Mouse (Mus musculus) CH12.LX (cell line): ENCODE results near the gene Uba5. TPM values are rescaled to one million over a fixed set of nuclear protein-coding genes. Genes with fewer than 3 reads are reported as not detected.
A peak's percentile ranks its signal among the peaks of the same experiment; 100 is the strongest.

Experiments used
- DNase-seq: peaks from one replicate; pipeline ENCODE4 v3.0.0-alpha.2; 2013; ENCODE audit errors: extremely low read depth
- H3K27ac ChIP-seq: 2 replicates; pipeline ENCODE4 v1.5.1; 2012; ENCODE audit warnings: low read depth, mild to moderate bottlenecking, control low read depth, moderate library complexity; ENCODE audit not compliant: insufficient read depth
- H3K27me3 ChIP-seq: replicated peaks from 2 replicates; pipeline ENCODE3; 2012; ENCODE audit warnings: inconsistent platforms
- H3K36me3 ChIP-seq, 2 experiments: replicated peaks in 1 of 2; 2 replicates each; pipeline versions ENCODE3 to v1.6.1; 2012; ENCODE audit warnings: inconsistent platforms in 1 of 2, low read length in 1 of 2, mild to moderate bottlenecking in 1 of 2, mixed read lengths in 1 of 2, moderate library complexity in 1 of 2; ENCODE audit not compliant: control insufficient read depth in 1 of 2, insufficient read depth in 1 of 2
- H3K4me1 ChIP-seq, 2 experiments: 2 replicates each; pipeline ENCODE4 v1.6.1; 2012; ENCODE audit warnings: inconsistent platforms in 1 of 2, moderate library complexity in 1 of 2; ENCODE audit not compliant: insufficient read depth in 2 of 2, control insufficient read depth in 1 of 2
- H3K4me2 ChIP-seq: 2 replicates; pipeline ENCODE4 v1.6.1; 2012; ENCODE audit warnings: low read depth, mild to moderate bottlenecking, control low read depth; ENCODE audit not compliant: poor library complexity, insufficient read depth, severe bottlenecking
- H3K4me3 ChIP-seq, 3 experiments: fragments of 150-350 bp in 1 of 3; sonication (generic) in 1 of 3; replicated peaks in 1 of 3; 2 replicates each; pipeline versions ENCODE3 to v1.5.1; 2011 to 2012; ENCODE audit warnings: low read depth in 2 of 3, low read length in 2 of 3, mild to moderate bottlenecking in 2 of 3, moderate library complexity in 2 of 3, control low read depth in 1 of 3, improper control_type of control experiment in 1 of 3, inconsistent platforms in 1 of 3, mixed read lengths in 1 of 3; ENCODE audit not compliant: poor library complexity in 1 of 3
- H3K79me2 ChIP-seq: replicated peaks from 2 replicates; pipeline ENCODE4 v1.6.1; 2012; ENCODE audit warnings: mild to moderate bottlenecking, moderate library complexity; ENCODE audit not compliant: control insufficient read depth, poor library complexity, insufficient read depth, severe bottlenecking; ENCODE audit errors: extremely low read depth
- H3K9ac ChIP-seq: 2 replicates; pipeline ENCODE4 v1.6.1; 2012; ENCODE audit warnings: low read depth, mild to moderate bottlenecking, control low read depth, moderate library complexity; ENCODE audit not compliant: insufficient read depth
- H3K9me3 ChIP-seq: replicated peaks from 2 replicates; pipeline ENCODE3; 2012; ENCODE audit warnings: low read length, inconsistent platforms, mixed read lengths
- BHLHE40 ChIP-seq: IDR thresholded peaks from 2 replicates; pipeline ENCODE4 v1.6.1; 2011; ENCODE audit warnings: mild to moderate bottlenecking, low read depth, low read length, improper control_type of control experiment
- CHD1 ChIP-seq: IDR thresholded peaks from 2 replicates; pipeline ENCODE4 v1.6.1; 2012; ENCODE audit warnings: low read depth, low read length, improper control_type of control experiment, inconsistent platforms
- E2F4 ChIP-seq: IDR thresholded peaks from 2 replicates; pipeline ENCODE4 v1.6.1; 2011; ENCODE audit warnings: low read depth, low read length, improper control_type of control experiment; ENCODE audit not compliant: insufficient replicate concordance
- ELF1 ChIP-seq: IDR thresholded peaks from 2 replicates; pipeline ENCODE4 v1.6.1; 2014; ENCODE audit warnings: low read depth, mild to moderate bottlenecking, inconsistent platforms, low read length, improper control_type of control experiment
- ETS1 ChIP-seq: conservative IDR thresholded peaks from 2 replicates; pipeline ENCODE4 v1.6.1; 2012; ENCODE audit warnings: low read depth, mild to moderate bottlenecking, inconsistent platforms, low read length, improper control_type of control experiment, moderate library complexity
- GABPA ChIP-seq: IDR thresholded peaks from 2 replicates; pipeline ENCODE4 v1.6.1; 2012; ENCODE audit warnings: low read depth, low read length, improper control_type of control experiment, inconsistent platforms; ENCODE audit not compliant: insufficient replicate concordance
- JUN ChIP-seq: IDR thresholded peaks from 2 replicates; pipeline ENCODE4 v1.6.1; 2011; ENCODE audit warnings: low read depth, mild to moderate bottlenecking, low read length, improper control_type of control experiment, moderate library complexity; ENCODE audit not compliant: insufficient read depth
- MAFK ChIP-seq: IDR thresholded peaks from 2 replicates; pipeline ENCODE4 v1.6.1; 2011; ENCODE audit warnings: low read length, improper control_type of control experiment; ENCODE audit not compliant: insufficient replicate concordance
- MYC ChIP-seq: IDR thresholded peaks from 2 replicates; pipeline ENCODE4 v1.6.1; 2011; ENCODE audit warnings: low read depth, mild to moderate bottlenecking, improper control_type of control experiment, low read length
- NELFE ChIP-seq: IDR thresholded peaks from 2 replicates; pipeline ENCODE4 v1.6.1; 2011; ENCODE audit warnings: low read depth, low read length, improper control_type of control experiment
- RAD21 ChIP-seq: IDR thresholded peaks from 2 replicates; pipeline ENCODE4 v1.6.1; 2011; ENCODE audit warnings: low read depth, mild to moderate bottlenecking, low read length, improper control_type of control experiment, moderate library complexity
- USF1 ChIP-seq: IDR thresholded peaks from 2 replicates; pipeline ENCODE4 v1.6.1; 2014; ENCODE audit warnings: low read depth, mild to moderate bottlenecking, inconsistent platforms, low read length, improper control_type of control experiment
- dilution Hi-C: fragments of 300-500 bp; cut with MboI; formaldehyde crosslinking; loops from 2 replicates; pipeline ENCODE4 v1.14.3; 2020; ENCODE audit warnings: low sequenced_read_pairs; ENCODE audit not compliant: extremely low pct_unique_long_range_greater_than_20kb, extremely low pct_ligation_motif_present
- in situ Hi-C: fragments of 300-500 bp; cut with MboI; formaldehyde crosslinking; loops from 3 replicates; pipeline ENCODE4 v1.14.3; 2019; ENCODE audit warnings: low sequenced_read_pairs, low pct_ligation_motif_present, low pct_unique_long_range_greater_than_20kb, mixed read lengths
- polyA plus RNA-seq: library from polyadenylated mRNA; unstranded; fragments of >175 nt; gene quantifications from 2 replicates; pipeline ENCODE4 v1.2.1, GENCODE M21; 2012; ENCODE audit warnings: low read depth; ENCODE audit not compliant: insufficient read length
- total RNA-seq, 2 experiments: library from RNA; depleted of rRNA; stranded (reverse); fragments of 300-350 nt in 1 of 2; fragments of >200 nt in 1 of 2; gene quantifications; 2 replicates each; pipeline ENCODE4 v1.2.3; 2012 to 2014

Gene Uba5
- total and polyA plus RNA-seq, 3 experiments = 24.0 to 33.4 (median 29.3) TPM

DNA sequence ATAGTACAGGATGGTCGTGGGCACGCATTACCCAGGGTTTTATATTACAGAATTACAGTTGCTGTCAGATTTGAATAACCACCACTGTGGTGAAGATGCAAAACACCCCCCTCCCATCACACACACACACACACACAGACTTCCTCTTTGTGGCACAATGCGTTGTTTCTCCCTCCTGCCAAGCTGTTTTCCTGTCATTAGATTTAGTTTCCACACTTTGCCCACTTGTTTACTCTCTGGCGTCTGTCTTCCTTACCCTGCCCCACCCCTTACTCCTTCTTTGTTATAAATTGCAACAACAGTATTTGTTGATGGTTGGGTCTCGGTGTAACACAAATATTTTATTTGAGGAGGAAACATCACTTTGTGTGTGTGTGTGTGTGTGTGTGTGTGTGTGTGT is 35.3 kb upstream of the Uba5 start:
- H3K79me2 ChIP-seq = no peaks in the 10 kb centered on the region
- dilution Hi-C loops (no loop called here), in situ Hi-C loops (no loop called here)
- H3K27me3 ChIP-seq = no peaks in the 10 kb centered on the region
- H3K9ac ChIP-seq = no peak overlapping the region
- no peak overlapping the region for H3K27ac ChIP-seq
- no peaks in the 10 kb centered on the region for H3K9me3 ChIP-seq
- peak; percentile 19; the same call in 1 of the 2 replicates for TF ChIP-seq ETS1
- peak; percentile 60 for TF ChIP-seq BHLHE40
- TF ChIP-seq NELFE = no peak
- TF ChIP-seq MYC = no peak
- H3K4me1 ChIP-seq = peaks cover 14 to 68% of the 10 kb centered on the region in 2 experiments
- peaks cover 0 to 25% of the 10 kb centered on the region in 2 experiments for H3K36me3 ChIP-seq
- peak; percentile 68 for DNase-seq
- no peak overlapping the region for H3K4me3 ChIP-seq
- H3K4me2 ChIP-seq = no peak overlapping the region

- in situ Hi-C loops = no loop called here
- H3K27me3 ChIP-seq = no peaks in the 10 kb centered on the region
Observed at GRCm38 (mm10) chr9:104092945-104093344, 30.0 kb upstream of the Uba5 start.

DNA sequence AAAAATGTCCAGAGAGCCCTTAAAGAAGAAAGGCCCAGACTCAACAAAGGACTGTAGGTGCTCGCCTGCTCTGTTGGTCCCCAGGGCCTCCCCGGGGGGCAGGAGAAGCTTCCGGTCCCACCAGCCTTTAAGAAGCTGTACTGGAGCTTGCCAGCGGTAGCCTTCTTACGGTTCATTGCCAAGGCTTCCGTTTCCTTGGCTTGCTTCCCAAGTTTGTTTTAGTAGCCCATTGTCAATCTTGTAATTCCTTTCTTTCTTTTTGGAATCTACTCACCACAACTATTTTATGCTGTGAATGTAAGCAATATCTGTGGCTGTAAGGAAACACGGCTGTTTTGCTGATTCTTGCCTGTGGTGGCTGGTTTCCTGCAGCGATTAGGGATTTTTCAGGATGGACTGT is 25.6 kb upstream of the Uba5 start:
- Histone ChIP-seq H3K27me3 (no peaks in the 10 kb centered on the region), H3K9ac (no peak overlapping the region), H3K27ac (no peak overlapping the region), H3K4me1 (peaks cover 0 to 17% of the 10 kb centered on the region in 2 experiments; a peak in 2 of 4 replicates), H3K36me3 (peaks cover 3 to 40% of the 10 kb centered on the region in 2 experiments), H3K4me2 (no peak overlapping the region), H3K4me3 (no peak overlapping the region), H3K79me2 (no peaks in the 10 kb centered on the region), H3K9me3 (no peaks in the 10 kb centered on the region)
- no peak for TF ChIP-seq ELF1
- no peak for TF ChIP-seq CHD1
- no peak for TF ChIP-seq JUN
- TF ChIP-seq NELFE = no peak
- no peak for TF ChIP-seq USF1
- no peak for TF ChIP-seq GABPA
- no peak for TF ChIP-seq E2F4
- no peak for TF ChIP-seq BHLHE40
- no peak for TF ChIP-seq RAD21
- dilution Hi-C loops (no loop called here), in situ Hi-C loops (no loop called here)
- no peak for DNase-seq

More at GRCm38 (mm10) chr9:104092945-104093344, 30.0 kb upstream of the Uba5 start:
- no peak overlapping the region for H3K9ac ChIP-seq
- peaks cover 0 to 29% of the 10 kb centered on the region in 2 experiments for H3K36me3 ChIP-seq
- no peak overlapping the region for H3K4me2 ChIP-seq
- no peaks in the 10 kb centered on the region for H3K79me2 ChIP-seq
- peak; percentile 27 for DNase-seq
- no peak overlapping the region for H3K27ac ChIP-seq
- H3K4me3 ChIP-seq = no peak overlapping the region
- TF ChIP-seq ETS1 (peak; percentile 56; the same call in 1 of the 2 replicates), MAFK (no peak), BHLHE40 (peak; percentile 38; the same call in 1 of the 2 replicates)
- H3K9me3 ChIP-seq = no peaks in the 10 kb centered on the region
- peaks cover 0 to 33% of the 10 kb centered on the region in 2 experiments; a peak in 2 of 4 replicates for H3K4me1 ChIP-seq
- dilution Hi-C loops = no loop called here
